Mouse (Mus musculus) gastrocnemius, adult 2 months (tissue): ENCODE results near the gene Phlpp1. TPM values are rescaled to one million over a fixed set of nuclear protein-coding genes. Genes with fewer than 3 reads are reported as not detected.
A peak's percentile ranks its signal among the peaks of the same experiment; 100 is the strongest.

Source experiments
- DNase-seq: peaks from one replicate; pipeline ENCODE4 v3.0.0; 2022
- H3K27ac ChIP-seq: fragments of 200-600 bp; 2 replicates; pipeline ENCODE4 v1.8.1; 2022; ENCODE audit warnings: mild to moderate bottlenecking
- H3K4me3 ChIP-seq: fragments of 200-600 bp; 2 replicates; pipeline ENCODE4 v1.8.1; 2022; ENCODE audit warnings: mild to moderate bottlenecking, moderate library complexity
- CTCF ChIP-seq: fragments of 200-600 bp; IDR thresholded peaks from 2 replicates; pipeline ENCODE4 v1.8.1; 2022; ENCODE audit warnings: antibody characterized with exemption, mild to moderate bottlenecking, moderate library complexity
- intact Hi-C: fragments of 180-260 bp; cut with DNase I; formaldehyde crosslinking; loops from one replicate; pipeline ENCODE4 v1.15.1; 2025
- total RNA-seq, 2 experiments: library from RNA; stranded (reverse); gene quantifications; 2 replicates each; pipeline ENCODE4 v1.2.3; 2021

Phlpp1 gene
- total RNA-seq, 2 experiments from 2014 or later = 8.1 to 9.0 TPM

DNA sequence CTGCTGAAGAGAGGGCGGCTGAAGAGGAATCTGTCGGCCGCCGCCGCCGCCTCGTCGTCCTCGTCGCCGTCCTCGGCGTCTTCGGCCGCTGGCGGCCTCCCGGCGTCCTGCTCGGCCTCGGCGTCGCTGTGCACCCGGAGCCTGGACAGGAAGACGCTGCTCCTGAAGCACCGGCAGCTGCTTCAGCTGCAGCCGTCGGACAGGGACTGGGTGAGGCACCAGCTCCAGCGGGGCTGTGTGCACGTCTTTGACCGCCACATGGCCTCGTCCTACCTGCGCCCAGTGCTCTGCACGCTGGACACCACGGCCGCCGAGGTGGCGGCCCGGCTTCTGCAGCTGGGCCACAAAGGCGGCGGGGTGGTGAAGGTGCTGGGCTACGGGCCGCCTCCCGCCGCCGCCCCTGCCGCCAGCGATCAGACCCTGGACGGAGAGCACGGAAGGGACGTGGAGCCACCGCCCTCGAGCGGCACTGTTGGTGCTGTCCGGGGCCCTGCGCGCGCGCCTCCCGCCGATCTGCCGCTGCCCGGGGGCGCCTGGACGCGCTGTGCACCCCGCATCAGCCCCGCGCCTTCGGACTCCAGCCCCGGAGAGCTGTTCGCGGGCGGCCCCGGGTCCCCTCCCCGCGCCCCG is 864 bp downstream of the Phlpp1 start:
- Histone ChIP-seq H3K27ac (peak overlapping the region; percentile 96), H3K4me3 (peak overlapping the region; percentile 97)
- DNase-seq = peak; percentile 73
- intact Hi-C loops = loop anchor here (5.0 kb wide), 3 partner anchors 95 to 180 kb away; partner anchors contain the start of gene Zcchc2
- no peak for TF ChIP-seq CTCF

DNA sequence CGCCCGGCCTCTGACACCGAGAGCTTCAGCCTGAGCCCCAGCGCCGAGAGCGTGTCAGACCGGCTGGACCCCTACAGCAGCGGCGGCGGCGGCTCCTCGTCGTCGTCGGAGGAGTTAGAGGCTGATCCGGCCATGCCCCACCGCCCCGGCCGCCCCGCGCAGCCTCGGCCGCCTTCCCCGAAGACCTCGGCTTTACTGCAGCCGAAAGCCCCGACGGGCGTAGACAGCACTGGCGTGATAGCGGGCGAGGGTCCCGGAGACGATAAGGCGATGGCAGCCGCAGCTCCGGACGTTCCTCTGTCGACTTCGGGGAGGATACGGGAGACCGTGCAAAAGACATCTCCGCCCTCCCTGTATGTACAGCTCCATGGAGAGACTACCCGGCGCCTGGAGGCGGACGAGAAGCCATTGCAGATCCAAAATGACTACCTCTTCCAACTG is 1.4 kb downstream of the Phlpp1 start:
- Histone ChIP-seq H3K4me3 (peak overlapping the region; percentile 97), H3K27ac (peak overlapping the region; percentile 96)
- DNase-seq = no peak
- TF ChIP-seq CTCF = no peak
- intact Hi-C loops = loop anchor here (5.0 kb wide), 3 partner anchors 94 to 181 kb away; partner anchors contain the start of gene Zcchc2

DNA sequence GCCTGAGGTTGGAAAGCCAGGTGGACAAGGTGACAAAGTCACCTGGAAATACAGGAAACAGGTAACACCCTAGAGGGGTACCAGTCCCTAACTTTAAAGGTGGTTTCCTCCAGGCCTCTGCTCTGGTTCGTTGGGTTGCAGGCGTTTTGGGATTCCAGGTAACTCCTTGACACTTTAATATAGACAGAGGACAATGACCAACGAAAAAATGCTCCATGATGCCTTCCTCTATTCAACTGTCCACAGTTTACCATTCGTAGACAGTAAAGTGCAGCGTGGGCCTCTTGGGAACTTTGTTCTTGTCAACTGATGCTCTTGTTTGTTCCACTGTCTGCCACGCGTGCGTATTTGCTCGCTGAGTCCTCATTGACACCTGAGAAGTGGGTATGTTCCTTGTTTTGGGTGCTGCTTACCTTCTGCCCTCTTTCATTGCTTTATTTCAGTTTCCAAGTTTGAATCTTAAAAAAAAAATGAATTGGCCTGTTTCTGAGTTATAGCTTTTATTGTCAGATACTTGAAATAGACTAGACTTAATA is 2.1 kb downstream of the Phlpp1 start:
- H3K4me3 ChIP-seq = peak overlapping the region; percentile 97
- H3K27ac ChIP-seq = peak overlapping the region; percentile 96
- DNase-seq = no peak
- intact Hi-C loops = loop anchor here (5.0 kb wide), 3 partner anchors 94 to 181 kb away; partner anchors contain the start of gene Zcchc2
- TF ChIP-seq CTCF = no peak

DNA sequence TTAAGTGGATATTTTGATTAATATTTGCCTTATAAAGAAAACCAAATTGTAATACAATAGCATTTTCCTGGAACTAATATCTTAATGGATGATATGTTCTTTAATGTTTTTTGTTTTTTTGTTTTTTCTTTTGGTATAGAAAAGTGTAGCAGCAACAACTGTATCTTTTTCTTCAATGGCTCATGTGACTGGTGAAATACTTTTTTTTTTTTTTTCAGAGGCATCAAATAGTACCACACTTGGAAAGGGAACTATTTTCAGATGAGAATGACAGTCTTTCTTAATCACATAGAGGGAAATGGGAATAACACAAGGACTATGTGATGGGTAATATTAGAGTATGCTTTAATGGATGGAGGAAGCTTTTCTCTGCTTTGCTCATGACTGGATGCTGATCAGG is 3.0 kb downstream of the Phlpp1 start:
- Histone ChIP-seq H3K4me3 (peak overlapping the region; percentile 97), H3K27ac (peak overlapping the region; percentile 7; the same call in 1 of the 2 replicates)
- no peak for DNase-seq
- no peak for TF ChIP-seq CTCF
- intact Hi-C loops = loop anchor here (5.0 kb wide), 3 partner anchors 93 to 182 kb away; partner anchors contain the start of gene Zcchc2

DNA sequence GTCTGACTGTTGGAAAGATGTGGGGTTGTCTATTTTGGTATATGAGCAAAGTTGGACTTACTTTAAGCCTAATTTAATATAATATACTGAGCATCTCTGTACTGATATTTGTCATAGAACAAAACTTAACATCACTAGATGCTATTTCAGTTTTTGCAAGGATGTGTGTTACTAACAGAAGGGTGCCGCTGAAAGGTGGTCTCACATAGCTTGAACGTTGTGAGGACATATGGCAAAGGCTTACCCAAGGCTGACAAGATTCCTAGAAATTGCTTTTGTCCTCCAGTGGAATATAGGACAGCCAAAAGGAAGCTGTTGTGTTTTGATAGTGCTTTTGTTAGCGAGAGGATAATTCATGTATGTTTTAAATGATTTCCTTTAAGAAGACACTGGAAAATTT is 3.8 kb downstream of the Phlpp1 start:
- Histone ChIP-seq H3K27ac (no peak overlapping the region), H3K4me3 (peak overlapping the region; percentile 97)
- intact Hi-C loops = no loop called here
- TF ChIP-seq CTCF = no peak
- no peak for DNase-seq

DNA sequence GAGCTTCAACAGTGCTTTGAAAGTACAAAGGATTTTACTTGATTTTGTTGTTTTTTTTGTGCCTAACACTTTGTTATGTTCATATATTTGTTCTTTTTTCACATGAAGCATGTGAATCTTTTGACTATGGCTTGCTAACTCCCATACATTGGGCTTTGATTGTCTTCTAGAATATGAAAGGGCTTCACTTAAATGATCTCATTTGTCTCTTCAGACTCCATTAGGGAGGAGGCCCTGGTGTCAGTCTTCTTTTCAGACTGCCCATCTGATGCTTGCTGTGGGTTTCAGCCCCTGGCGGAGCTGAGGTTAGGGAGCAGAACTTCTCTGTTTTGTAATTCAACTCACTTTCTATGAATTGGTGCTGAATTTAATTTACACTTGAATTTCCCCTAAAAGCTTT is 5.2 kb downstream of the Phlpp1 start:
- DNase-seq = no peak
- intact Hi-C loops = no loop called here
- no peak overlapping the region for H3K27ac ChIP-seq
- H3K4me3 ChIP-seq = no peak overlapping the region
- TF ChIP-seq CTCF = no peak

DNA sequence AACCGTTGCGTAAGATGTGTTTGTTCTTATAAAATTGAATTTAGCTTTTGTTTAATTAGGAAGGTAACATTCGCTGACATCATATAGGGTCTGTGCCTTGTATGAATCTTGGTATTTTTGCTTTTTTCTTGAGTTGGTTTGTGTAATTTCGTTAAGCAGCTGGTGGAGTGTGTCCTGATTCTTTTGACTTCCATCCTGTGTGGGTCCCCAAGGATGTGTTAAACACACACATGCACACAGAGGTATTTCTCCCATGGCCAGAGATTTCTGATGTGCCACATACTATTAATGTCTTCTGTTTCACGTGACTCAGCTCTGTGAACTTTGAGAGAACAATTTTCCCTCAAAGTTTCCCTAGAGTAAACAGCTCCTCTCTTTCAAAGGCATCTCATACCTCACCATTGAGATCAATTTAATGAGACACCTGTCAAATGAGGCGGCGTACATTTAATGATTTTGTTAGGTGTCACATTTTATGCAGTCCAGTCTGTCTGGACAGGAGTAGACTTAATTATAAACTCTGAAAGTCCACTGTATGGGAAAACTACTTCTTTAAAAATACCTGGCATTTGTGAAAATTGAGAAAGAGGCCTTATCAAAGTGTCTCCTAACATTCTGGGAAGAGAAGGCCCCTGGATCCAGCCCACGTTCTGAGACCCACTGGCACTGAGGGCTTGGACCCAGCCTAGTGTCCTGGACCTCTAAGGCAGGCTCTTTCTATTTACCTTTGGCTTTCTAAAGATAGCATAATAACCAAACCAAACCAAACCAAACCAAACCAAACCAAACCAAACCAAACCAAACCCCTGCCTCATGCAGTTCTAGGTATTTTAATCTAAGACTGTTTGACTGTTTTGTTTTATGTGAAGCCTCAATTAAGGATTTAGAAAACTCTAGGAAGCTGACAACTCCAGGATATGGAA is 6.6 kb downstream of the Phlpp1 start:
- TF ChIP-seq CTCF = no peak
- no peak for DNase-seq
- Histone ChIP-seq H3K27ac (peak overlapping the region; percentile 44; the same call in 1 of the 2 replicates), H3K4me3 (no peak overlapping the region)
- intact Hi-C loops = no loop called here

DNA sequence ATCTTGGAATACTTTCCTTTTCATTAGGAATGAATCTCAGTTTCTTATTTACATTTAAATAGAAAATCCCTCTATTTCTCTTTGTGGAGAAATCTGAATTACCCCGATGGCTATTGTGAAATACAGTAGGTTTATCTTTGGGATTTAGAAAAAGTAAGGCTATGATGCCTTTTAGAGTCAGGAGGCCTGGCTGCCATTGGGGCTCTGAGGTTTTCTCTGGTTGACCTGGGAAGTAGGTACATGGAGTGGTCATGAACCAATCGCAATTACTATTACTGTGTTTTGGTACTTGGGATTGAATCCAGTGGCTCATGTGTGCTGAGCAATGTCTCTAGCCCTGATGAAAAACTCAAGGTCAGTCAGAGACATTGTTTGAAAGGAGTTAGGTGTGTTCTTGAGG is 12.1 kb downstream of the Phlpp1 start:
- DNase-seq = no peak
- intact Hi-C loops = no loop called here
- H3K27ac ChIP-seq = no peak overlapping the region
- no peak overlapping the region for H3K4me3 ChIP-seq
- no peak for TF ChIP-seq CTCF

DNA sequence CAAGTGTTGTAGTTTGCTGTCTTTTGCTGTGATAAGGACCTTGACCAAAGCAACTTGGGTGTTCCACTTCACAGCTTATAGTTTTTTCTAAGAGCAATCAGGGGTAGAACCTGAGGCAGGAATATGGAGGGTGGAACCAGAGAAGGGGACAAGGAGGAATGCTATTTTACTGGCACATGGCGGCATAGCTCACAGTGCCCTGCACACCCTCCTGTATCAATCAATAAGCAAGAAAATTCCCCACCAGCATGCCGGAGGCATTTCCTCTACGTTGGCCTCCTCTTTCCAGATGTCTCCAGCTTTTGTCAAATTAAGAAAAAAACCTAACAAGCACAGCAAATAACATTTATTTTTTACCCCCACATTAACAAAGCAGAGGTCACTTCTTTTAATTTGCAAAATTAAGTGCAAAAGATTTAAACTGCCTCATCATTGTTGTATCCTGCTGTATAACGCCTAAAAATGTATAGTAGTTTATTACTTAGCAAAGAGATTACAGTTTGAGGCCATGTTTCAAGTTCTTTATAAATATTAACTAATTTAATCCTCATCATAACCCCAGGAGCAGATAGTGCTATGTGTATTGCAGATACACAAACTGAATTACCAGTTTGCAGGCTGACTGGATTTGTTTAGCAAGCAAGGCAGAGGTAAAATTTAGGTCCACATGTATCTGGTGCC is 13.4 kb downstream of the Phlpp1 start:
- no peak for DNase-seq
- intact Hi-C loops = no loop called here
- no peak for TF ChIP-seq CTCF
- Histone ChIP-seq H3K4me3 (no peak overlapping the region), H3K27ac (no peak overlapping the region; the same call in 1 of the 2 replicates)

DNA sequence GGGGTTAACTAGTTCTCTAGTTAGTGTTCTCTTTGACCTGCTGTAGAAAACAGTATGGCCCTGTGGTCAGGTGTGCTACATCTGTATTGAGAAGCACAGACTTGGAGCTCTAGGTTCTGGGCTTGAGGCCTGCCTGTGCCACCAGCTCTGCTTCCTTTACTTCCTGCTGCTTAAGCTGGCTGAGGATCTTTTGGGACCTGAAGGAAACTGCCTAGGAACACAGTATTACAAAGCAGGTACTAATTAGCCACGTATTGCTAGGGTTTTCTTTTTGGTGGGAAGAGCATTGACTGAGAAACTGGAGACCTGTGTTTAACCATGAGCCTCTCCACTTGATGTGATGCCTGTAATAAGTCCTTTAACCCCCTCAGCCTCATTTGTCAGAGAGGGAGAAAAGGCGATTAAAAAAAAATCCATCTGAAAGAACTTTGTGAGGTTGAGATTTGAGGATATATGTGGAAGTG is 13.9 kb downstream of the Phlpp1 start:
- intact Hi-C loops = no loop called here
- H3K4me3 ChIP-seq = no peak overlapping the region
- TF ChIP-seq CTCF = no peak
- H3K27ac ChIP-seq = no peak overlapping the region; the same call in 1 of the 2 replicates
- DNase-seq = no peak

DNA sequence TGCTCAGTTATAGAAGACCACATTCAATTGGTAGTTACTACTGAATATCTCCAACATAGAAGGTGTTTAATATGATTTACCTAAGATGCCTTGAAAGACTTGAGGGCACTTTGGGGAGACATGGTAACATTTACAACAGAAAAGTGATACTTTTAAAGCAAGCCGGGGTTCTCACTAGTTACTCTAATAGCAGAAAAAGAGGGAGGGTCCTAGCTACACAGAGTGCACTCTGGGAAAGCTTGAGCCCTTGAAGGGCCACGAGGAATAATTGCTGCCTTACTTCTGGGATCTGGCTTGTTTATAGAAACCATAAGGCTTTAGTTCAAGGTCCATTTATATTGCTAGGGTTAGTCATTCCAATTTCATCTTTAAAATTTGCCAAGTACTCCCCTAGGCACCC is 14.5 kb downstream of the Phlpp1 start:
- DNase-seq = no peak
- intact Hi-C loops = no loop called here
- no peak overlapping the region; the same call in 1 of the 2 replicates for H3K27ac ChIP-seq
- TF ChIP-seq CTCF = no peak
- no peak overlapping the region for H3K4me3 ChIP-seq

DNA sequence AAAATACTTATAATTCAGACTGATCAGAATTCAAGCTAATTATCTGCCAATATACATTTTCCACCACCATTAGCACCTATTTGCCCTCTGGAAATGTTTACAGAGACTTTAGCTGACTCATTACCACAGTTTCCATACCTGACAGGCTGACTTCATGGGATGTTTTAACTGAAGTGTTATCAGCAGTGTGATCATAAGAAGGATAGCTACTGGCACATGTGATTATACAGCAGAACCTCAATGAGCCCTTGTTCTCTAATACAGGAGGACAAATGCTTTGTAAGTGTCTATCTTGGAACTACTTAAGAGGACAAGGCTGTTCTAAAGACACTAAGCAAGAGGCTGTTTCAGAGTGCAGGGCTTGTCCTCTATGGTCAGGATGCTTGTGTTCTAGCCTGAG is 15.9 kb downstream of the Phlpp1 start:
- no peak overlapping the region for H3K27ac ChIP-seq
- intact Hi-C loops = no loop called here
- no peak for DNase-seq
- TF ChIP-seq CTCF = no peak
- no peak overlapping the region for H3K4me3 ChIP-seq
